Mouse (Mus musculus) embryonic facial prominence, embryonic 10.5 days (tissue): ENCODE results near the gene Rasal2. TPM values are rescaled to one million over a fixed set of nuclear protein-coding genes. Genes with fewer than 3 reads are reported as not detected.

Experiments used
- DNase-seq: peaks from one replicate; pipeline ENCODE4 v3.0.0-alpha.2; 2017; ENCODE audit warnings: low spot score
- H3K27ac ChIP-seq: fragments of 300-500 bp; sonication (generic); replicated peaks from 2 replicates; pipeline ENCODE4 v1.5.1; 2016; ENCODE audit warnings: mild to moderate bottlenecking
- H3K27me3 ChIP-seq: fragments of 300-500 bp; sonication (generic); replicated peaks from 2 replicates; pipeline ENCODE4 v1.6.1; 2016; ENCODE audit warnings: low read depth, mild to moderate bottlenecking; ENCODE audit not compliant: poor library complexity, severe bottlenecking
- H3K36me3 ChIP-seq: fragments of 300-500 bp; sonication (generic); replicated peaks from 2 replicates; pipeline ENCODE4 v1.6.1; 2016; ENCODE audit warnings: mild to moderate bottlenecking, moderate library complexity
- H3K4me1 ChIP-seq: fragments of 300-500 bp; sonication (generic); 2 replicates; pipeline ENCODE4 v1.6.1; 2016
- H3K4me3 ChIP-seq: fragments of 300-500 bp; sonication (generic); 2 replicates; pipeline ENCODE4 v1.5.1; 2016; ENCODE audit warnings: mild to moderate bottlenecking, moderate library complexity
- H3K9me3 ChIP-seq: fragments of 300-500 bp; sonication (generic); 2 replicates; pipeline ENCODE4 v1.6.1; 2016; ENCODE audit warnings: mild to moderate bottlenecking
- WGBS: fragments of 180-500 bp; shearing (Covaris S2); methylation state at CpG from one replicate; pipeline ENCODE4 v1.1.7; 2016; 5-methylcytosine and 5-hydroxymethylcytosine counted together
- polyA plus RNA-seq: library from polyadenylated mRNA; unstranded; fragments of >200 nt; fragmentation: Nextera tagmentation; extraction: Ambion mirVana; gene quantifications from 2 replicates; pipeline ENCODE4 v1.2.1, GENCODE M21; 2016

Gene Rasal2
- polyA plus RNA-seq, 1 experiment from 2014 or later, result 9.0 TPM

DNA sequence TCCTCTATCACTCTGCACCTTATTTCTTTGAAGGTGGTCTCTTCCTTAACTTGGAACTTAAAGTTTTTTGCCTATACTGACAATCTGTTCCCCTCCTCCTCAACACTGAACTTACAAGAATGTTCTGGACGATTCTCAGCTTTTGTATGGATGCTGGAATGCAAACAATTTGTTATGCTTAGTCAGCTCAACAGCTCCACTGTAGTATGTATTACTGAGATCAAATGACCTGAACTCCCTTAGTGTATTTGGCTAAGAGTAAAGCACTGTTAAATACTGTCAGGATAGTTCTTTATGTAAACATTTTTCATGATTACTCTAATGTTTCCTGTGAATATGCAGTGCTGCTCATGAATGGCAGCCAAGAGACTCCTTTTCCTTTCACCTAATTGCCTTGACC lies 203.6 kb downstream of the Rasal2 start:
- no peaks in the 10 kb centered on the region for H3K27me3 ChIP-seq
- H3K4me1 ChIP-seq, result peaks cover 7% of the 10 kb centered on the region; the same call in 1 of the 2 replicates
- DNase-seq, result no peak
- no peak overlapping the region for H3K4me3 ChIP-seq
- H3K9me3 ChIP-seq, result peaks cover 10% of the 10 kb centered on the region; the same call in 1 of the 2 replicates
- WGBS, result 17% methylated on average over 1 of the region's 1 CpGs
- H3K27ac ChIP-seq, result no peak overlapping the region
- no peaks in the 10 kb centered on the region for H3K36me3 ChIP-seq

DNA sequence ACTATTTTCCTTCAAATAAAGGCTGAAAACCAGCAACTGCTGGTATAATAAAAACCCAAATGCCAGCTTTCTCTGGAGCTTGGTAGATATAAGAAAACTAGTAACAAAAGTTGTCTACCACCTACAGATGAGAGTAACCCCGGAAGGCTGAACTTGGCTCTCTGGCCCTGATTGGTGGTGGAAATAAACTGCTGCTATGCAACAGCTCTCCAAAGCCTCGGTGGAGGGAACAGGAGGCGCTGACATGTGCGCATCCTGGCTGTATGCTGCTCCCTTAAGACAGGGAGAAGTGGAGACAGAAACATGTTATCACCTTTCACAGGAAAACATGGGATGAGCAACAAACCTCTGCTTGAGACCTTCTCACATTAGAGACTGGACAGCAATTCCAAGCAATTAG lies 206.7 kb downstream of the Rasal2 start:
- DNase-seq, result no peak
- H3K27me3 ChIP-seq, result no peaks in the 10 kb centered on the region
- no peaks in the 10 kb centered on the region for H3K36me3 ChIP-seq
- peaks cover under 1% of the 10 kb centered on the region; the same call in 1 of the 2 replicates for H3K9me3 ChIP-seq
- H3K4me1 ChIP-seq, result peaks cover 7% of the 10 kb centered on the region; the same call in 1 of the 2 replicates
- H3K27ac ChIP-seq, result no peak overlapping the region
- 74% methylated on average over 4 of the region's 4 CpGs for WGBS
- no peak overlapping the region for H3K4me3 ChIP-seq

DNA sequence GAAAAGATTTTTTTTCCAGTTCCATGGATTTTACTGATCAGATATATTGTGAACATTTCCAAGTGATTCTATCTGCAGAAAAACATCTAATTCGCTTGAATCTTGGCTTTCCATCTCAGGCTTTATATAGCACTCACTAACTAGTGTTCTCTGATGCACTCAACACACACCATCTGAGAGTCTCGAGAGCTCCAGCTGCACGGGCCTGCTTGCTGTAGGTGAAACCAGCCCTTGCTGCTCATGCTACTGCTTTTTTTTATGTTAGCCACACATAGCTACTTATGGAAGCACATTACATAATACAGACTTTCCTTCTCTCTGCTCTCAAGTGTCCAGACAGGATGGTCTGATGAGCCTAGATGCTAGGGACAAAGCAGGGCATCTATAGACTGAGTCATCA lies 229.4 kb downstream of the Rasal2 start:
- Histone ChIP-seq H3K27me3 (no peaks in the 10 kb centered on the region), H3K36me3 (no peaks in the 10 kb centered on the region), H3K27ac (no peak overlapping the region), H3K4me3 (no peak overlapping the region), H3K4me1 (peaks cover 32% of the 10 kb centered on the region), H3K9me3 (no peaks in the 10 kb centered on the region)
- WGBS, result 68% methylated on average over 3 of the region's 3 CpGs
- DNase-seq, result no peak

DNA sequence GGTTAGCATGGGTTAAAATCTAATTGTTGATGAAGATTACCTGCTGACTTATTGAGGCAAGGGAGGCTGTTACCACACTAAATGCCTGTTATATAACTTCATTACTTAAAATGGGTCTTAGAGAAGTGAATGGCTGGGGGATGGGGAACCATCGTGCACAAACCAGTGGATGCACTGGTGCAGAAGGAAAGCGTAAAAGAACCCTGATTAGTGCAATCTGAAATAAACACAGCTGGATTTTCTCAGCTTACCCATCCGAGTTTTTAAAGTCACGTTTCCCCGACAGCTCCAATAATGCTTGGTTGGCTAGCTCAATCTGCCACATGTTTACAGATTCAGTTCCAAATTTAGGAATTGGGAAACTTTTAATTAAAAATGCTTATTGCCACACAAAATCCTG lies 230.0 kb downstream of the Rasal2 start:
- WGBS, result 45% methylated on average over 5 of the region's 5 CpGs
- Histone ChIP-seq H3K27ac (no peak overlapping the region), H3K4me3 (no peak overlapping the region), H3K27me3 (no peaks in the 10 kb centered on the region), H3K36me3 (no peaks in the 10 kb centered on the region), H3K9me3 (no peaks in the 10 kb centered on the region), H3K4me1 (peaks cover 32% of the 10 kb centered on the region)
- DNase-seq, result no peak

DNA sequence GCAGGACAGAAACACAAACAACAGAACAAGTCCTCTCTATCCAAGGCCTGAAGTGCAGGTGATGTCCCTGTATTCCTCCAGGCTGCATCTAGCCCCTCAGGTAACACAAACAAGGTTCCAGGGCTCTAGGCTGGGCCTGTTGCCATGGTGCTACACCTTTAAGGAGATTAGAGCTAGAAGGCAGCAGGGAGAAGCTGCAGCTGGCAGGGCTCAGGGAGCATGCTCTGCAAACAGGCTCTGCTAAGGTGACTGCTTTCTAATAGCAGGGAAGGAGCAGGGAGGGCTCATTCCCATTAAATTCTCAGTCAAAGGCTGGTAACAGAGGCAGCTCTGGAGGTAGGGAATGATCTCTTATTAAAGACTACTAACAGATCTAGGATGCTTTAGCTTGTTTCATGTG lies 231.3 kb downstream of the Rasal2 start:
- H3K4me1 ChIP-seq, result peaks cover 32% of the 10 kb centered on the region
- H3K4me3 ChIP-seq, result no peak overlapping the region
- no peak overlapping the region; the same call in 1 of the 2 replicates for H3K27ac ChIP-seq
- H3K36me3 ChIP-seq, result no peaks in the 10 kb centered on the region
- no peaks in the 10 kb centered on the region for H3K9me3 ChIP-seq
- peak; percentile 21 for DNase-seq
- no peaks in the 10 kb centered on the region for H3K27me3 ChIP-seq

DNA sequence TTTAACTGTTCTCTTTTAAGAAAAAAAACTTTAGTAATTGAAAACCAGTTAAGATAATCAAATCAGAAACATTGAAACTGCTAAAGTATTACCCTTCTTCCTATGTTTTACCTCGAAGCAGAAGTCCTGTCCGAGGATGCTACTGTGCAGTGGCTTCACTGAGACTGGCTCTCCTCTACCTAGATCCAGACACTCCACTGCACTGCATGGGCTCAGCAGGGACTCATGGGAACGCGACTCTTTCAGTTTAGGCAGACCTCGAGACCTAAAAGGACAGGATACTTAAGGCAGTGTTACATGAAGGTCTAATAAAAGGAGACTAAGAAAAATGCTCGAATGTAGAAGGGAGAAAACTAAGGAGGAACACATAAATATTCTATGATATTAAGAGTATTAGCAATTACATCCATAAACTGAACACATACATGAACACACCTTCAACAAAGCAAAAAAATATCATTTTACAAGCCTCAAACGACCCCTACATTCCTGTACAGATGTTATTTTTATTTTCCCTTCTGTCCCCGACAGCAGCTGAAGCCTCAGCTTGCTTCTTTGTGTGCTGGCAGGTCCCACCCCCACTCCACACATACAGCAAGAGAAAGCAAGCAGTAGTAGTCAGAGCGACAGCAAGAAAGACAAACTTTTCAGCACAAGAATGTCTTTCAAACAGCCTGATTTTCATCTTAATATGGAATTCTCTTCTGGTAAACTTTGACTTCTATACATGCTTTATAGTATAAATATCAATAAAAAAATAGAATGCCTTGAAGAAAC lies 233.2 kb downstream of the Rasal2 start:
- no peak for DNase-seq

DNA sequence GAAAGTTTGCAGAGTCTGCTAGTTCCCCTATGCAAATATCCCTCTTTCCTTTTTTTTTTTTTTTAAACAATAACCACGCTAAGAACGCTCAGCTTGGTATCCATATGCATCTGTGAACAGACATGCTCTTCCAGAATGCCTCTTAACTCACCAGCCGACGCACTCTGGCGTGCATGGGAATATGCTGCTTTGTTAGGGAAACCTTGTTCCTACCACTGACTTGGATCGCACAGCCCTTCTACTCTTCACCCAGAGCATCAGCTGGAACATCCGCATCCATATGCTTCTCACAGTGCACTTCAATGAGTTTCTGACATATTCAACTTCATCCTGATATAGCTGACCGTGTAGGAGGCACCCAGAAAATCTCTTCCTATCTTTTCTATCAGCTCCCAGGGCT lies 243.1 kb downstream of the Rasal2 start:
- H3K36me3 ChIP-seq, result no peaks in the 10 kb centered on the region
- WGBS, result 93% methylated on average over 8 of the region's 8 CpGs
- no peak for DNase-seq
- H3K27ac ChIP-seq, result no peak overlapping the region
- H3K4me1 ChIP-seq, result no peaks in the 10 kb centered on the region
- H3K27me3 ChIP-seq, result no peaks in the 10 kb centered on the region
- no peak overlapping the region for H3K4me3 ChIP-seq
- H3K9me3 ChIP-seq, result no peaks in the 10 kb centered on the region

More for the DNA sequence above, 233.2 kb downstream of the Rasal2 start:
- peak overlapping the region; percentile 30; the same call in 1 of the 2 replicates for H3K27ac ChIP-seq
- H3K27me3 ChIP-seq, result no peaks in the 10 kb centered on the region
- H3K9me3 ChIP-seq, result no peaks in the 10 kb centered on the region
- 39% methylated on average over 9 of the region's 9 CpGs for WGBS
- H3K4me1 ChIP-seq, result peaks cover 32% of the 10 kb centered on the region
- no peak overlapping the region for H3K4me3 ChIP-seq
- peaks cover 9% of the 10 kb centered on the region for H3K36me3 ChIP-seq

DNA sequence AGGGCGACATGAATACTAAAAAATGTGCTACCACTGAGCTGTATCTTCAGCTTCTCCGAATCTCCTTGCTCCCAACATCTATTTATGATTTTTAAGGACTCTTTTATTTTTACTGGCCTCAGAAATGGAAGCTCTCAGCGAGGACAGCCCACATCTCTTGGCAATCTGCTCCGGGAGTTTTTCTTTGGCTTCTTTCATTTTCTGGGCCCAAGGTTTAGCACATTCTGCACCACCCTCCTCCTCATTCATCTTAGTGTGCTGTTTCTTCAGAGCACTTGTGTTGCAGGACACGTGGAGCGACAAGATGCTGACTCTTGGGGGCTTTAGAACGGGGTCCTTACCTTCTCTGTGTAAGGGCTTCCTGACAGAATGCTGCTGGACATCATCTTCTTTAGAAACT lies 243.5 kb downstream of the Rasal2 start:
- no peaks in the 10 kb centered on the region for H3K9me3 ChIP-seq
- H3K4me3 ChIP-seq, result no peak overlapping the region
- no peak overlapping the region for H3K27ac ChIP-seq
- H3K27me3 ChIP-seq, result no peaks in the 10 kb centered on the region
- 0 out of 2 replicates have a peak, but pooled peaks cover under 1% of the 10 kb centered on the region for H3K36me3 ChIP-seq
- DNase-seq, result no peak
- 94% methylated on average over 7 of the region's 7 CpGs for WGBS
- H3K4me1 ChIP-seq, result no peaks in the 10 kb centered on the region

DNA sequence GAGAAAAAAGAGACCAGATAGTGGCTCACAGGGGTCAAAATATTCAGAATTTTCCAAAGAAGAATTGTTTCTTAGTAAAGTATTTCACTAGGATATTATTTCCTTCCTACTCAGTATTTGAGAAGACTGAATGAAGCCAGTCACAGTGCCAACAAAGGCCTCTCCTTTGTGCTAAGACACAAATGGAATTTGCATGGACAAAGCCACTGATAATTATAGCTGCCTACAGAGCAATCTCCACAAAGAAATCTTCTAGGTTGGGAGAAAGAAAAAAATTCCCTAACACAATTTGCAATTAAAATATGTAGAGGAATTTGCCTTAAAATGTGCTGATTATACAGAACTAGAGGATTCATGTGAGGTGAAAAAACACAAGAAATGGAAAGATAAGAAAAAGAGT lies 258.6 kb downstream of the Rasal2 start:
- Histone ChIP-seq H3K36me3 (peaks cover 14% of the 10 kb centered on the region), H3K27ac (no peak overlapping the region), H3K4me3 (no peak overlapping the region), H3K27me3 (no peaks in the 10 kb centered on the region), H3K4me1 (0 out of 2 replicates have a peak, but pooled peaks cover 6% of the 10 kb centered on the region), H3K9me3 (no peaks in the 10 kb centered on the region)
- no peak for DNase-seq

DNA sequence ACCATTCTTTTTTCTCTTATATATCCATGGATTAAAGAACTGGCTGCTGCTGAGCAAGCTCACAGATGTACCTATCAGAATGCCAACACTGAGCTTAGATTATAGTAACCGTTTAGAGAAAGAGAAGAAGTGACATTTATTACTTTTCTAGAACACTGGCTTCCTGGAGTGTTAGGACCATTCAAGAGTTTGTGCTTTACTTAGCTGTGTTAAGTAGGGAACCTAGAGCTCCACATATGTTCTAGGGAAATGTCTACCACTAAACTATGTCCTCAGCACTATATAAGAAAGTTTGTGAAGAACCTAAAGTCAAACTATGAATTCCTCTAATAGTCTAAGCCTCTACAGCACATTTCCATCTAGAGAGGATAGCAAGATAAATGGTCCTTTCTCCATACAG lies 262.3 kb downstream of the Rasal2 start:
- 0 out of 2 replicates have a peak, but pooled peaks cover 2% of the 10 kb centered on the region for H3K4me1 ChIP-seq
- H3K36me3 ChIP-seq, result peaks cover 9% of the 10 kb centered on the region
- WGBS, result 85% methylated on average over 1 of the region's 1 CpGs
- no peak overlapping the region for H3K27ac ChIP-seq
- no peaks in the 10 kb centered on the region for H3K27me3 ChIP-seq
- DNase-seq, result no peak
- H3K9me3 ChIP-seq, result no peaks in the 10 kb centered on the region
- no peak overlapping the region for H3K4me3 ChIP-seq

DNA sequence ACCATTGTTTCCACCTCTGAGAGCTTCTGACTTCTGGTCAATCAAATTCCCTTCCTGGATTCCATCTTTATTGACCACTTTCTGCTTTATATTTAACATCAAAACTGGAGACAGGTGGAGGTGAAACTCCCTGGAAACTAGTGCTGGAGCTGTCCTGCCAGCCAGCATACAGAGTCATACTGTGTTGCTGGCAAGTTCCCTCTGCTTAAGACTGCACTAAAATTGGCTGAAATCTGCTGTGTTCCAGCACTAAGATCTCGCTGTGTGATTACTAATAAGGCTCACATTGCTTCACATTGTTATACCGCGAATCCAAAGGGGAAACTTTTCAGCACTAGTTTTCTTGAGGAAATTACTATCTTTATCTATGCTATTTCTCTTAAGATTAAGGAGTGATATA lies 267.8 kb downstream of the Rasal2 start:
- Histone ChIP-seq H3K4me1 (no peaks in the 10 kb centered on the region), H3K27me3 (no peaks in the 10 kb centered on the region), H3K36me3 (peaks cover 17% of the 10 kb centered on the region), H3K4me3 (no peak overlapping the region), H3K27ac (no peak overlapping the region), H3K9me3 (no peaks in the 10 kb centered on the region)
- 93% methylated on average over 3 of the region's 3 CpGs for WGBS
- no peak for DNase-seq

DNA sequence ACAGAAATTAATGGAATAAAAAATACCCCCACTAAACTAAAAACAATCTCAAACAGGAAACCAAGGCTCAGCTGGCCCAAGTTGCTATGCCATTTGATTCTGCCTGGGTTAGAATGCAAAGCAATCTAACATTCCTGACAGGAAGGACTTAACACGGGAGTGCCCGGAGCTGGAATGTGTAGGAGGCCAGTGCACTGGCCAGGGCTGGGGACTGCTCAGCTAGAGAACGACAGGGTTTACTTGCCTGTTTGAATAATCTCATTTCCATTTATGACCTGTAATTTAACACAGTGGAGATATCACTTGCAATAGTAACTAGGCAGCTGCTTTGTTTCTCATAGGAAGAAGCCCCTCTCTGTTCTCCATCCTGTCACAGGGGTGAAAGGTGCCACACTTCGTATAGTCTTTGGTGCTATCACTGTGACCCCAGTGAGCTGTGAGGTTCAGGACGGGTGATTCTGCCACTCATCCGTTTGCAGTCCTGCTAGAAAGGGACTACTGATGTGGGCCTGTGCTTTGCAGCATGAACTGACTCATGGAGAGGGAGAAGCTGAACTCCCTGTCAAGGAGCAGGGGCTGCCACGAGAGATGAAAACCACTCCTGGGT lies 269.0 kb downstream of the Rasal2 start:
- no peak for DNase-seq
- Histone ChIP-seq H3K36me3 (peaks cover 18% of the 10 kb centered on the region), H3K27me3 (no peaks in the 10 kb centered on the region), H3K4me1 (no peaks in the 10 kb centered on the region), H3K4me3 (no peak overlapping the region), H3K9me3 (no peaks in the 10 kb centered on the region), H3K27ac (no peak overlapping the region)
- 62% methylated on average over 7 of the region's 7 CpGs for WGBS

DNA sequence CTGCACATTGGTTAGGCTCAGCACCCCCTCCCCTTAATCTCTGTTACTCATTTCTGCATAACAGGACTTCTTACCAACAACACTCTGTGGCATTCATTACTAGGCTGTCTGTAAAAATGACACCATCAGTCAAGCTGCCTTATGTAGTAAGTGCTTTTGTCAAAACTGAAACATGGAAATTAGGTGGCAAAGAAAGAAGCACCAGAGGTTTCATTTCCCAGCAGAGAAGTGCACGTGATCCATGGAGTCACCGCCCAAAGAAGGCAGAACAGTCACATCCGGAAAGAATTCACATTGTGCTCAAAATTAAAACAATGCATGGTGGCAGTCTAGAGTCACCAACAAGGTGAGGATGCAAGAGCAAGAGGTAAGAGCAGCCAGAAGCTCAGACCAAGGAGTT lies 271.4 kb downstream of the Rasal2 start:
- Histone ChIP-seq H3K27ac (no peak overlapping the region), H3K4me1 (no peaks in the 10 kb centered on the region), H3K36me3 (peaks cover 10% of the 10 kb centered on the region), H3K9me3 (no peaks in the 10 kb centered on the region), H3K4me3 (no peak overlapping the region), H3K27me3 (no peaks in the 10 kb centered on the region)
- WGBS, result 91% methylated on average over 3 of the region's 3 CpGs
- no peak for DNase-seq
